Mouse (Mus musculus) liver, embryonic 14.5 days (tissue): ENCODE measurements around the gene Myl9.

Source experiments
- CTCF ChIP-seq: IDR thresholded peaks from 2 replicates; pipeline ENCODE4 v1.5.1; 2016; ENCODE audit warnings: antibody characterized with exemption, low read depth, control low read depth
- EP300 ChIP-seq: IDR thresholded peaks from 2 replicates; pipeline ENCODE4 v1.6.1; 2016; ENCODE audit warnings: antibody characterized with exemption, low read depth

DNA sequence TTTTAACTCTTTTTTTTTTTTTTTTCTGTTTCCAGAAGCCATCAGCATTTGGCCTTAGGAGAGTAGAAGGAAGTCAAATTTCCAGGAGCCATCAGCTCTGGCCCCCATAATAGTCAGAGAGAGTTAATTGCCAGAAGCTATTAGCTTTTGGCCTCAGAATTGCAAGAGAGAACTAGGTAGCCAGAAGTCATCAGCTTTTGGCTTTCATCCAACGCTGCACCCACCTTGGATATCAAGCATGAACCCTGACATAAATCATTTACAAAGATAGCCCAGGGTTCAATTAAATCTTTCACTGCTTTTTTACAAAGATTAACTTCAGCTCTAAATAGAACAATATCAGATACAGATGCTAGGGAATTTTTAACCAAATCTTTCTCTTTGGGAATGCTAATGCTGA lies 23.3 kb downstream of the Myl9 start:
- TF ChIP-seq CTCF (no peak), EP300 (no peak)
